Mouse (Mus musculus) lung, embryonic 15.5 days (tissue): ENCODE measurements around the gene Gm45521. TPM values are rescaled to one million over a fixed set of nuclear protein-coding genes. Genes with fewer than 3 reads are reported as not detected.

Experiments
- ATAC-seq: fragments of 200-750 bp; cut with Nextera tagmentation; 2 replicates; pipeline ENCODE4 v1.8.0; 2017; ENCODE audit warnings: moderate number of reproducible peaks, borderline replicate concordance; ENCODE audit not compliant: low FRiP score, low TSS enrichment; ENCODE audit errors: extremely low read depth
- H3K27ac ChIP-seq: fragments of 300-500 bp; sonication (generic); 2 replicates; pipeline ENCODE4 v1.5.1; 2015; ENCODE audit warnings: moderate library complexity, mild to moderate bottlenecking, inconsistent platforms
- H3K27me3 ChIP-seq: fragments of 300-500 bp; sonication (generic); 2 replicates; pipeline ENCODE4 v1.6.1; 2015; ENCODE audit warnings: inconsistent platforms
- H3K36me3 ChIP-seq: fragments of 300-500 bp; sonication (generic); 2 replicates; pipeline ENCODE4 v1.6.1; 2015; ENCODE audit warnings: inconsistent platforms
- H3K4me1 ChIP-seq: fragments of 300-500 bp; sonication (generic); 2 replicates; pipeline ENCODE4 v1.6.1; 2015; ENCODE audit warnings: inconsistent platforms
- H3K4me2 ChIP-seq: fragments of 300-500 bp; sonication (generic); 2 replicates; pipeline ENCODE4 v1.6.1; 2015; ENCODE audit warnings: inconsistent platforms, mild to moderate bottlenecking, moderate library complexity
- H3K4me3 ChIP-seq: fragments of 300-500 bp; sonication (generic); 2 replicates; pipeline ENCODE4 v1.5.1; 2015; ENCODE audit warnings: mild to moderate bottlenecking, inconsistent platforms
- H3K9ac ChIP-seq: fragments of 300-500 bp; sonication (generic); 2 replicates; pipeline ENCODE4 v1.6.1; 2015; ENCODE audit warnings: inconsistent platforms
- H3K9me3 ChIP-seq: fragments of 300-500 bp; sonication (generic); 2 replicates; pipeline ENCODE4 v1.6.1; 2016; ENCODE audit warnings: inconsistent platforms
- WGBS: fragments of 180-500 bp; shearing (Covaris S2); methylation state at CpG from one replicate; pipeline ENCODE4 v1.1.7; 2015; 5-methylcytosine and 5-hydroxymethylcytosine counted together
- polyA plus RNA-seq: library from polyadenylated mRNA; unstranded; fragments of >200 nt; fragmentation: Nextera tagmentation; extraction: Ambion mirVana; gene quantifications from 2 replicates; pipeline ENCODE4 v1.2.1, GENCODE M21; 2015

The Gm45521 gene
- polyA plus RNA-seq, 1 experiment from 2014 or later, result not detected

GRCm38 (mm10) chr14:7934166-7934565 is 22.9 kb upstream of the Gm45521 start:
- 92% methylated on average over 7 of the region's 7 CpGs for WGBS
- peaks cover 46% of the 10 kb centered on the region; the same call in 1 of the 2 replicates for H3K36me3 ChIP-seq
- no peak for ATAC-seq

GRCm38 (mm10) chr14:7937052-7937630 is 19.9 kb upstream of the Gm45521 start:
- H3K9me3 ChIP-seq, result no peaks in the 10 kb centered on the region
- H3K4me1 ChIP-seq, result 0 out of 2 replicates have a peak, but pooled peaks cover 4% of the 10 kb centered on the region
- 29% methylated on average over 17 of the region's 17 CpGs for WGBS
- H3K4me3 ChIP-seq, result no peak overlapping the region
- H3K36me3 ChIP-seq, result peaks cover 24% of the 10 kb centered on the region; the same call in 1 of the 2 replicates
- H3K9ac ChIP-seq, result no peak overlapping the region
- H3K4me2 ChIP-seq, result no peak overlapping the region
- no peaks in the 10 kb centered on the region for H3K27me3 ChIP-seq
- no peak overlapping the region for H3K27ac ChIP-seq
- no peak for ATAC-seq

More at GRCm38 (mm10) chr14:7934166-7934565, 22.9 kb upstream of the Gm45521 start:
- H3K27ac ChIP-seq, result no peak overlapping the region
- no peaks in the 10 kb centered on the region for H3K9me3 ChIP-seq
- no peak overlapping the region for H3K9ac ChIP-seq
- H3K4me2 ChIP-seq, result no peak overlapping the region
- no peaks in the 10 kb centered on the region for H3K27me3 ChIP-seq
- no peak overlapping the region for H3K4me3 ChIP-seq
- H3K4me1 ChIP-seq, result 0 out of 2 replicates have a peak, but pooled peaks cover 4% of the 10 kb centered on the region

- H3K4me2 ChIP-seq, result no peak overlapping the region
- peaks cover 8% of the 10 kb centered on the region; the same call in 1 of the 2 replicates for H3K36me3 ChIP-seq
- no peaks in the 10 kb centered on the region for H3K27me3 ChIP-seq
- H3K4me3 ChIP-seq, result no peak overlapping the region
- ATAC-seq, result no peak
- H3K9me3 ChIP-seq, result no peaks in the 10 kb centered on the region
- H3K27ac ChIP-seq, result no peak overlapping the region
- H3K4me1 ChIP-seq, result peaks cover 18% of the 10 kb centered on the region
- H3K9ac ChIP-seq, result no peak overlapping the region
- WGBS, result 84% methylated on average over 19 of the region's 19 CpGs
Observed at GRCm38 (mm10) chr14:7938809-7939784, 18.0 kb upstream of the Gm45521 start.

GRCm38 (mm10) chr14:7941413-7941812 is 15.7 kb upstream of the Gm45521 start:
- Histone ChIP-seq H3K4me2 (no peak overlapping the region), H3K9ac (no peak overlapping the region), H3K36me3 (peaks cover 3% of the 10 kb centered on the region; the same call in 1 of the 2 replicates), H3K4me1 (peaks cover 25% of the 10 kb centered on the region), H3K27me3 (no peaks in the 10 kb centered on the region), H3K9me3 (no peaks in the 10 kb centered on the region), H3K27ac (no peak overlapping the region), H3K4me3 (no peak overlapping the region)
- no peak for ATAC-seq
- 68% methylated on average over 5 of the region's 5 CpGs for WGBS

- peak overlapping the region; percentile 56 for H3K27ac ChIP-seq
Observed at GRCm38 (mm10) chr14:7943101-7943800, 13.8 kb upstream of the Gm45521 start.

GRCm38 (mm10) chr14:7943801-7944135 is 13.3 kb upstream of the Gm45521 start:
- H3K36me3 ChIP-seq, result peaks cover 6% of the 10 kb centered on the region; the same call in 1 of the 2 replicates
- WGBS, result 67% methylated on average over 3 of the region's 3 CpGs
- H3K9ac ChIP-seq, result no peak overlapping the region
- H3K27me3 ChIP-seq, result no peaks in the 10 kb centered on the region
- H3K4me1 ChIP-seq, result peaks cover 20% of the 10 kb centered on the region
- H3K4me3 ChIP-seq, result no peak overlapping the region
- no peaks in the 10 kb centered on the region for H3K9me3 ChIP-seq
- no peak overlapping the region for H3K4me2 ChIP-seq
- ATAC-seq, result no peak
- peak overlapping the region; percentile 56 for H3K27ac ChIP-seq

More at GRCm38 (mm10) chr14:7943101-7943800, 13.8 kb upstream of the Gm45521 start:
- no peaks in the 10 kb centered on the region for H3K9me3 ChIP-seq
- peaks cover 20% of the 10 kb centered on the region for H3K4me1 ChIP-seq
- no peak for ATAC-seq
- H3K4me2 ChIP-seq, result no peak overlapping the region
- 54% methylated on average over 7 of the region's 7 CpGs for WGBS
- peaks cover 6% of the 10 kb centered on the region; the same call in 1 of the 2 replicates for H3K36me3 ChIP-seq
- no peak overlapping the region for H3K9ac ChIP-seq
- no peaks in the 10 kb centered on the region for H3K27me3 ChIP-seq
- H3K4me3 ChIP-seq, result no peak overlapping the region

- no peak overlapping the region for H3K9ac ChIP-seq
- peak overlapping the region; percentile 56; the same call in 1 of the 2 replicates for H3K27ac ChIP-seq
- H3K36me3 ChIP-seq, result peaks cover 6% of the 10 kb centered on the region; the same call in 1 of the 2 replicates
- H3K4me2 ChIP-seq, result no peak overlapping the region
- no peaks in the 10 kb centered on the region for H3K9me3 ChIP-seq
- 0 out of 2 replicates have a peak, but pooled peaks have one; percentile 17 for ATAC-seq
- no peak overlapping the region for H3K4me3 ChIP-seq
- no peaks in the 10 kb centered on the region for H3K27me3 ChIP-seq
- peaks cover 20% of the 10 kb centered on the region for H3K4me1 ChIP-seq
- WGBS, result 40% methylated on average over 8 of the region's 8 CpGs
Observed at GRCm38 (mm10) chr14:7944349-7945039, 12.6 kb upstream of the Gm45521 start.

- Histone ChIP-seq H3K36me3 (peaks cover 6% of the 10 kb centered on the region; the same call in 1 of the 2 replicates), H3K9me3 (no peaks in the 10 kb centered on the region), H3K9ac (no peak overlapping the region), H3K27me3 (no peaks in the 10 kb centered on the region), H3K4me1 (peaks cover 20% of the 10 kb centered on the region), H3K4me3 (no peak overlapping the region), H3K4me2 (no peak overlapping the region), H3K27ac (no peak overlapping the region)
- no peak for ATAC-seq
- 63% methylated on average over 5 of the region's 5 CpGs for WGBS
Observed at GRCm38 (mm10) chr14:7945261-7945660, 11.8 kb upstream of the Gm45521 start.

- 77% methylated on average over 9 of the region's 9 CpGs for WGBS
- ATAC-seq, result no peak
Observed at GRCm38 (mm10) chr14:7951234-7951633, 5.9 kb upstream of the Gm45521 start.

GRCm38 (mm10) chr14:7952610-7953254 is 4.4 kb upstream of the Gm45521 start:
- peak; percentile 61; the same call in 1 of the 2 replicates for ATAC-seq
- Histone ChIP-seq H3K36me3 (no peaks in the 10 kb centered on the region; the same call in 1 of the 2 replicates), H3K9ac (0 out of 2 replicates have a peak overlapping the region, but pooled peaks have one; percentile 10), H3K4me1 (peaks cover 21% of the 10 kb centered on the region), H3K9me3 (no peaks in the 10 kb centered on the region), H3K27ac (peak overlapping the region; percentile 65), H3K4me3 (no peak overlapping the region), H3K27me3 (no peaks in the 10 kb centered on the region), H3K4me2 (no peak overlapping the region)
- 6% methylated on average over 12 of the region's 12 CpGs for WGBS

More at GRCm38 (mm10) chr14:7951234-7951633, 5.9 kb upstream of the Gm45521 start:
- Histone ChIP-seq H3K4me2 (no peak overlapping the region), H3K9me3 (no peaks in the 10 kb centered on the region), H3K27me3 (no peaks in the 10 kb centered on the region), H3K9ac (no peak overlapping the region), H3K4me3 (no peak overlapping the region), H3K4me1 (peaks cover 21% of the 10 kb centered on the region), H3K36me3 (peaks cover 3% of the 10 kb centered on the region; the same call in 1 of the 2 replicates), H3K27ac (no peak overlapping the region)
